Mouse (Mus musculus): Measurements from ENCODE around the gene Dexi. TPM values are rescaled to one million over a fixed set of nuclear protein-coding genes. Genes with fewer than 3 reads are reported as not detected.

Dexi gene
- total RNA-seq, 2 experiments from 2014 or later = 68.7 to 72.3 TPM

DNA sequence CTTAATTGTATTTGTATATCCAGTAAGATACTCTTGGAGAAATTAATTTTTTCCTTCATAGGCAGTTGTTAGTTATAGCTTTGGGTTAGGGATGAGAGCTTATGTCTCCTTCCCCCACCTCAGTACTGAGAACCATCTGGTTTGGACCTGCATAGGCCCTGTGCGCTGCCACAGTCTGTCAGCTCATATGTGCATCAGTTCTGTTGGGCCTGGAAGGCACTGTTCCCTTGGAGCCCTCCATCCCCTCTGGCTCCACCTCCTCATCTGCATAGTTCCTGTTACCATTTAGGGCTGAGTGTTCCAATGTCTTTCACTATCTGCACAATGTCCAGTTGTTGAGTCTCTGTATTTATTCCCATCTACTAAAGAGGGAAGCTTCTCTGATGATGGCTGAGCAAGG, 74.7 kb downstream of the Dexi start:
- DNase-seq (ENCODE audit: extremely low spot score in 1 of 2, low spot score in 2 of 2) = no peak
- Histone ChIP-seq H3K27ac (no peak overlapping the region), H3K4me3 (no peak overlapping the region)
- TF ChIP-seq CTCF (IDR thresholded peaks at IDR 0.05) = no peak
- intact Hi-C loops (cut with DNase I) = no loop called here

- intact Hi-C loops (cut with DNase I) = no loop called here
- Histone ChIP-seq H3K4me3 (no peak overlapping the region), H3K27ac (no peak overlapping the region)
- DNase-seq (ENCODE audit: extremely low spot score in 1 of 2, low spot score in 2 of 2) = no peak
- no peak for TF ChIP-seq CTCF (IDR thresholded peaks at IDR 0.05)
Measured at GRCm38 (mm10) chr16:10467391-10468107, 75.3 kb downstream of the Dexi start.

GRCm38 (mm10) chr16:10465011-10465681, 77.7 kb downstream of the Dexi start:
- no peak for DNase-seq (ENCODE audit: extremely low spot score in 1 of 2, low spot score in 2 of 2)
- no peak overlapping the region for H3K4me3 ChIP-seq
- no peak overlapping the region for H3K27ac ChIP-seq
- intact Hi-C loops (cut with DNase I) = no loop called here
- no peak for TF ChIP-seq CTCF (IDR thresholded peaks at IDR 0.05)

DNA sequence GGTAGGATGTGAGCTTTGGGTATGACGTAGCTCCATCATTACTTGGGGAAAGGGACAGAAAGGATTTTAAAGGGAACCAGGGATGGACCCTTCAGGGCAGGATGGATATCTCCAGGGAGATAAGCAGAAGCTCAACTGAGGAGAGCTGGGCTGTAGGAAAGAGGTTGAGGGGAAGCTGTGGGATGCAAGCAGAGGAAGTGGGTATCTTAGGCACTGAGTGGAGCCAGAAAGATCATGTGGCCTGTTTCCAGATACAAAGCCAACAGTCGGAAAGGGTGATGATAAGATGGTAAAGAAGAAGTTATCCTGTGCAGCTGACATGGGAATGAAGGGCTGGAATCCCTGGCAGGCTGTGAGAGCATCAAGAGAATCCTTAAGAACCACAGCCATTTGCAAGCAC, 81.7 kb downstream of the Dexi start:
- intact Hi-C loops (cut with DNase I) = no loop called here
- Histone ChIP-seq H3K4me3 (no peak overlapping the region), H3K27ac (no peak overlapping the region)
- DNase-seq (ENCODE audit: extremely low spot score in 1 of 2, low spot score in 2 of 2) = no peak
- TF ChIP-seq CTCF (IDR thresholded peaks at IDR 0.05) = no peak

- no peak overlapping the region for H3K27ac ChIP-seq
- DNase-seq (ENCODE audit: extremely low spot score in 1 of 2, low spot score in 2 of 2) = no peak
- no peak for TF ChIP-seq CTCF (IDR thresholded peaks at IDR 0.05)
- H3K4me3 ChIP-seq = no peak overlapping the region
- intact Hi-C loops (cut with DNase I) = no loop called here
Measured at GRCm38 (mm10) chr16:10460188-10460587, 82.7 kb downstream of the Dexi start.

GRCm38 (mm10) chr16:10454583-10454974, 88.3 kb downstream of the Dexi start:
- intact Hi-C loops (cut with DNase I) = no loop called here
- no peak for TF ChIP-seq CTCF (IDR thresholded peaks at IDR 0.05)
- Histone ChIP-seq H3K27ac (no peak overlapping the region), H3K4me3 (no peak overlapping the region)
- no peak for DNase-seq (ENCODE audit: extremely low spot score in 1 of 2, low spot score in 2 of 2)

- no peak overlapping the region for H3K27ac ChIP-seq
Measured at GRCm38 (mm10) chr16:10453872-10454582, 88.8 kb downstream of the Dexi start.

More at GRCm38 (mm10) chr16:10453872-10454582, 88.8 kb downstream of the Dexi start:
- H3K4me3 ChIP-seq = no peak overlapping the region
- DNase-seq (ENCODE audit: extremely low spot score in 1 of 2, low spot score in 2 of 2) = no peak
- TF ChIP-seq CTCF (IDR thresholded peaks at IDR 0.05) = no peak
- intact Hi-C loops (cut with DNase I) = no loop called here

Other genes with a start within 250 kb of the Dexi start
- 10 to 100 TPM; 12.9 to 13.2 TPM for gene Emp2, start 229.1 kb downstream of the Dexi start, total RNA-seq (2021)
- 1 to 10 TPM; 7.9 to 9.2 TPM for gene Tekt5, start 147.6 kb downstream of the Dexi start, total RNA-seq (2021)
- 10 to 100 TPM; 16.9 to 17.5 TPM for gene Nubp1, start 131.1 kb downstream of the Dexi start, total RNA-seq (2021)
- 10 to 100 TPM; 27.2 to 27.3 TPM for gene Tvp23a, start 95.7 kb downstream of the Dexi start, total RNA-seq (2021)
- gene Ciita, start 63.0 kb downstream of the Dexi start, total RNA-seq (2021) = under 1 TPM in 1 of 2 experiments, not detected in 1; 0.18 TPM
- 100 to 1,000 TPM; 105 to 106 TPM for gene Clec16a, start 2.3 kb upstream of the Dexi start, total RNA-seq (2021)
- gene Socs1, start 242.5 kb upstream of the Dexi start, total RNA-seq (2021) = 1 to 10 TPM in 1 of 2 experiments, under 1 TPM in 1; 0.82 to 1.2 TPM
- gene Tnp2, start 245.6 kb upstream of the Dexi start, total RNA-seq (2021) = not detected
- gene Prm3, start 247.9 kb upstream of the Dexi start, total RNA-seq (2021) = not detected